Mouse (Mus musculus): ENCODE results near the gene Syde1. TPM values are rescaled to one million over a fixed set of nuclear protein-coding genes. Genes with fewer than 3 reads are reported as not detected.
A peak's percentile ranks its signal among the peaks of the same experiment; 100 is the strongest.
"Not testable (repeated sequence)": the region's sequence is repeated elsewhere in the genome, so short reads cannot be mapped to it uniquely, and the experiment has no call there.

Syde1 gene
- 3.4 and 4.2 TPM in 2 replicates for polyA plus RNA-seq (2015; fragmentation: Nextera tagmentation; extraction: Ambion mirVana)

GRCm38 (mm10) chr10:78591406-78592328 is at the start of gene Syde1:
Syde1 (minus strand) TSS chr10:78591964.
- peaks cover 6% of the 10 kb centered on the region for H3K4me1 ChIP-seq (ENCODE audit: control insufficient read depth, insufficient read depth, low read depth, low read length)
- H3K27ac ChIP-seq (ENCODE audit: low read depth, low read length): peak within 1 kb of the TSS; percentile 66
- ATAC-seq: peak; percentile 80
- H3K27me3 ChIP-seq (replicated peaks; ENCODE audit: control insufficient read depth, insufficient read depth, low read length): 0 out of 2 replicates have a peak, but pooled peaks cover 3% of the 10 kb centered on the region
- 5% methylated on average over 32 of the region's 54 CpGs for WGBS
- H3K9me3 ChIP-seq (ENCODE audit: control insufficient read depth, low read length): no peaks in the 10 kb centered on the region
- peak within 1 kb of the TSS; percentile 74 for H3K9ac ChIP-seq (ENCODE audit: low read depth, low read length)
- peak within 1 kb of the TSS; percentile 91 for H3K4me2 ChIP-seq (ENCODE audit: low read length)
- H3K4me3 ChIP-seq (ENCODE audit: low read length): peak within 1 kb of the TSS; percentile 56
- 0 out of 2 replicates have a peak, but pooled peaks cover 2% of the 10 kb centered on the region for H3K36me3 ChIP-seq (ENCODE audit: control insufficient read depth, insufficient read depth, low read length)

- Histone ChIP-seq H3K9ac (ENCODE audit: low read depth, low read length) (no peak overlapping the region), H3K4me1 (ENCODE audit: control insufficient read depth, insufficient read depth, low read depth, low read length) (no peaks in the 10 kb centered on the region), H3K27me3 (replicated peaks; ENCODE audit: control insufficient read depth, insufficient read depth, low read length) (no peaks in the 10 kb centered on the region), H3K4me3 (ENCODE audit: low read length) (no peak overlapping the region), H3K36me3 (ENCODE audit: control insufficient read depth, insufficient read depth, low read length) (no peaks in the 10 kb centered on the region), H3K4me2 (ENCODE audit: low read length) (peak overlapping the region; percentile 10), H3K9me3 (ENCODE audit: control insufficient read depth, low read length) (no peaks in the 10 kb centered on the region), H3K27ac (ENCODE audit: low read depth, low read length) (no peak overlapping the region)
- peak; percentile 85 for ATAC-seq
- WGBS: 15% methylated on average over 6 of the region's 6 CpGs
Observed at GRCm38 (mm10) chr10:78632311-78632710, 40.5 kb upstream of the Syde1 start.

- ATAC-seq: peak; percentile 63; the same call in 1 of the 2 replicates
- H3K4me1 ChIP-seq (ENCODE audit: control insufficient read depth, insufficient read depth, low read depth, low read length): no peaks in the 10 kb centered on the region
- no peaks in the 10 kb centered on the region for H3K36me3 ChIP-seq (ENCODE audit: control insufficient read depth, insufficient read depth, low read length)
- no peak overlapping the region for H3K4me3 ChIP-seq (ENCODE audit: low read length)
- no peaks in the 10 kb centered on the region for H3K27me3 ChIP-seq (replicated peaks; ENCODE audit: control insufficient read depth, insufficient read depth, low read length)
- 80% methylated on average over 4 of the region's 4 CpGs for WGBS
- no peak overlapping the region for H3K27ac ChIP-seq (ENCODE audit: low read depth, low read length)
- no peaks in the 10 kb centered on the region for H3K9me3 ChIP-seq (ENCODE audit: control insufficient read depth, low read length)
- no peak overlapping the region for H3K9ac ChIP-seq (ENCODE audit: low read depth, low read length)
- H3K4me2 ChIP-seq (ENCODE audit: low read length): no peak overlapping the region
Observed at GRCm38 (mm10) chr10:78630194-78630593, 38.4 kb upstream of the Syde1 start.

GRCm38 (mm10) chr10:78623143-78623542 is 31.4 kb upstream of the Syde1 start:
- not testable (repeated sequence) for H3K4me2 ChIP-seq (ENCODE audit: low read length); H3K9ac ChIP-seq (ENCODE audit: low read depth, low read length); H3K36me3 ChIP-seq (ENCODE audit: control insufficient read depth, insufficient read depth, low read length); ATAC-seq; H3K27me3 ChIP-seq (replicated peaks; ENCODE audit: control insufficient read depth, insufficient read depth, low read length); H3K4me3 ChIP-seq (ENCODE audit: low read length); H3K9me3 ChIP-seq (ENCODE audit: control insufficient read depth, low read length); H3K27ac ChIP-seq (ENCODE audit: low read depth, low read length); H3K4me1 ChIP-seq (ENCODE audit: control insufficient read depth, insufficient read depth, low read depth, low read length)
- WGBS: 95% methylated on average over 3 of the region's 3 CpGs

- H3K27me3 ChIP-seq (replicated peaks; ENCODE audit: control insufficient read depth, insufficient read depth, low read length): no peaks in the 10 kb centered on the region
- ATAC-seq: no peak
- 90% methylated on average over 1 of the region's 1 CpGs for WGBS
- H3K36me3 ChIP-seq (ENCODE audit: control insufficient read depth, insufficient read depth, low read length): no peaks in the 10 kb centered on the region
- H3K27ac ChIP-seq (ENCODE audit: low read depth, low read length): no peak within 1 kb of the TSS
- H3K9ac ChIP-seq (ENCODE audit: low read depth, low read length): no peak within 1 kb of the TSS
- H3K9me3 ChIP-seq (ENCODE audit: control insufficient read depth, low read length): no peaks in the 10 kb centered on the region
- no peak within 1 kb of the TSS for H3K4me2 ChIP-seq (ENCODE audit: low read length)
- H3K4me3 ChIP-seq (ENCODE audit: low read length): no peak within 1 kb of the TSS
- H3K4me1 ChIP-seq (ENCODE audit: control insufficient read depth, insufficient read depth, low read depth, low read length): no peaks in the 10 kb centered on the region
Observed at GRCm38 (mm10) chr10:78617974-78618373, 26.2 kb upstream of the Syde1 start, which contains the start of gene Olfr1357. Olfr1357 (minus strand) TSS chr10:78618074.

GRCm38 (mm10) chr10:78607602-78608001 is 15.8 kb upstream of the Syde1 start:
- Histone ChIP-seq H3K27me3 (replicated peaks; ENCODE audit: control insufficient read depth, insufficient read depth, low read length) (no peaks in the 10 kb centered on the region), H3K36me3 (ENCODE audit: control insufficient read depth, insufficient read depth, low read length) (no peaks in the 10 kb centered on the region), H3K27ac (ENCODE audit: low read depth, low read length) (no peak overlapping the region), H3K4me3 (ENCODE audit: low read length) (no peak overlapping the region), H3K9me3 (ENCODE audit: control insufficient read depth, low read length) (no peaks in the 10 kb centered on the region), H3K4me2 (ENCODE audit: low read length) (no peak overlapping the region), H3K9ac (ENCODE audit: low read depth, low read length) (no peak overlapping the region), H3K4me1 (ENCODE audit: control insufficient read depth, insufficient read depth, low read depth, low read length) (no peaks in the 10 kb centered on the region)
- ATAC-seq: no peak
- 73% methylated on average over 3 of the region's 3 CpGs for WGBS

GRCm38 (mm10) chr10:78605080-78605479 is 13.3 kb upstream of the Syde1 start:
- H3K9me3 ChIP-seq (ENCODE audit: control insufficient read depth, low read length): no peaks in the 10 kb centered on the region
- H3K36me3 ChIP-seq (ENCODE audit: control insufficient read depth, insufficient read depth, low read length): no peaks in the 10 kb centered on the region
- H3K4me1 ChIP-seq (ENCODE audit: control insufficient read depth, insufficient read depth, low read depth, low read length): no peaks in the 10 kb centered on the region
- no peaks in the 10 kb centered on the region for H3K27me3 ChIP-seq (replicated peaks; ENCODE audit: control insufficient read depth, insufficient read depth, low read length)
- H3K9ac ChIP-seq (ENCODE audit: low read depth, low read length): no peak overlapping the region
- ATAC-seq: no peak
- H3K27ac ChIP-seq (ENCODE audit: low read depth, low read length): no peak overlapping the region
- no peak overlapping the region for H3K4me3 ChIP-seq (ENCODE audit: low read length)
- WGBS: 47% methylated on average over 3 of the region's 3 CpGs
- H3K4me2 ChIP-seq (ENCODE audit: low read length): no peak overlapping the region

- Histone ChIP-seq H3K4me1 (ENCODE audit: control insufficient read depth, insufficient read depth, low read depth, low read length) (no peaks in the 10 kb centered on the region), H3K27me3 (replicated peaks; ENCODE audit: control insufficient read depth, insufficient read depth, low read length) (no peaks in the 10 kb centered on the region), H3K27ac (ENCODE audit: low read depth, low read length) (no peak overlapping the region), H3K9ac (ENCODE audit: low read depth, low read length) (no peak overlapping the region), H3K4me2 (ENCODE audit: low read length) (no peak overlapping the region), H3K4me3 (ENCODE audit: low read length) (no peak overlapping the region), H3K9me3 (ENCODE audit: control insufficient read depth, low read length) (no peaks in the 10 kb centered on the region), H3K36me3 (ENCODE audit: control insufficient read depth, insufficient read depth, low read length) (no peaks in the 10 kb centered on the region)
- 89% methylated on average over 5 of the region's 5 CpGs for WGBS
- ATAC-seq: no peak
Observed at GRCm38 (mm10) chr10:78599865-78600264, 8.1 kb upstream of the Syde1 start.

- Histone ChIP-seq H3K4me3 (ENCODE audit: low read length) (no peak overlapping the region), H3K9ac (ENCODE audit: low read depth, low read length) (no peak overlapping the region), H3K27me3 (replicated peaks; ENCODE audit: control insufficient read depth, insufficient read depth, low read length) (0 out of 2 replicates have a peak, but pooled peaks cover 3% of the 10 kb centered on the region), H3K4me2 (ENCODE audit: low read length) (no peak overlapping the region), H3K36me3 (ENCODE audit: control insufficient read depth, insufficient read depth, low read length) (no peaks in the 10 kb centered on the region), H3K9me3 (ENCODE audit: control insufficient read depth, low read length) (no peaks in the 10 kb centered on the region), H3K27ac (ENCODE audit: low read depth, low read length) (no peak overlapping the region), H3K4me1 (ENCODE audit: control insufficient read depth, insufficient read depth, low read depth, low read length) (peaks cover 6% of the 10 kb centered on the region)
- no peak for ATAC-seq
Observed at GRCm38 (mm10) chr10:78594566-78594965, 2.8 kb upstream of the Syde1 start.

Measured in hindbrain, embryonic 16.5 days (tissue).